Mouse (Mus musculus) limb, embryonic 14.5 days (tissue): Measurements from ENCODE around the gene Gm20503. TPM values are rescaled to one million over a fixed set of nuclear protein-coding genes. Genes with fewer than 3 reads are reported as not detected.

Source experiments
- ATAC-seq: fragments of 200-750 bp; cut with Nextera tagmentation; 2 replicates; pipeline ENCODE4 v1.8.0; 2017; ENCODE audit warnings: low read depth, moderate number of reproducible peaks, moderate TSS enrichment; ENCODE audit not compliant: low FRiP score
- DNase-seq: peaks from one replicate; pipeline ENCODE4 v3.0.0-alpha.2; 2015; ENCODE audit warnings: low spot score
- H3K27ac ChIP-seq: fragments of 300-500 bp; sonication (generic); replicated peaks from 2 replicates; pipeline ENCODE4 v1.5.1; 2014; ENCODE audit warnings: low read depth, mild to moderate bottlenecking, low read length, moderate library complexity, mixed read lengths
- H3K27me3 ChIP-seq: fragments of 300-500 bp; sonication (generic); 2 replicates; pipeline ENCODE4 v1.6.1; 2014; ENCODE audit warnings: low read length, mixed read lengths; ENCODE audit not compliant: control insufficient read depth, insufficient read depth
- H3K36me3 ChIP-seq: fragments of 300-500 bp; sonication (generic); 2 replicates; pipeline ENCODE4 v1.6.1; 2014; ENCODE audit warnings: mild to moderate bottlenecking, low read length, moderate library complexity, mixed read lengths; ENCODE audit not compliant: control insufficient read depth, insufficient read depth
- H3K4me1 ChIP-seq: fragments of 300-500 bp; sonication (generic); 2 replicates; pipeline ENCODE4 v1.6.1; 2014; ENCODE audit warnings: antibody characterized with exemption, low read length, mixed read lengths; ENCODE audit not compliant: control insufficient read depth, insufficient read depth
- H3K4me2 ChIP-seq: fragments of 300-500 bp; sonication (generic); replicated peaks from 2 replicates; pipeline ENCODE4 v1.6.1; 2014; ENCODE audit warnings: low read depth, mild to moderate bottlenecking, low read length, moderate library complexity; ENCODE audit not compliant: severe bottlenecking
- H3K4me3 ChIP-seq: fragments of 300-500 bp; sonication (generic); replicated peaks from 2 replicates; pipeline ENCODE4 v1.5.1; 2014; ENCODE audit warnings: low read length
- H3K9ac ChIP-seq: fragments of 300-500 bp; sonication (generic); 2 replicates; pipeline ENCODE4 v1.6.1; 2014; ENCODE audit warnings: mild to moderate bottlenecking, low read depth, low read length, moderate library complexity; ENCODE audit not compliant: severe bottlenecking
- H3K9me3 ChIP-seq: fragments of 300-500 bp; sonication (generic); 2 replicates; pipeline ENCODE4 v1.6.1; 2016; ENCODE audit warnings: low read length; ENCODE audit not compliant: control insufficient read depth
- POLR2A ChIP-seq: fragments of 200-500 bp; IDR thresholded peaks from 2 replicates; pipeline ENCODE4 v1.8.0; 2012; ENCODE audit warnings: inconsistent platforms, mild to moderate bottlenecking, moderate library complexity, borderline replicate concordance; ENCODE audit not compliant: insufficient read depth, insufficient read length; ENCODE audit errors: extremely low read depth
- WGBS: fragments of 180-500 bp; shearing (Covaris S2); extraction: QIAGEN DNeasy Blood & Tissue Kit; methylation state at CpG from one replicate; pipeline ENCODE4 v1.1.7; 2014; 5-methylcytosine and 5-hydroxymethylcytosine counted together
- polyA plus RNA-seq, 2 experiments: library from polyadenylated mRNA; depleted of rRNA in 1 of 2; stranded (reverse) in 1 of 2; unstranded in 1 of 2; fragments of >200 nt; fragmentation: Nextera tagmentation in 1 of 2; extraction: Ambion mirVana in 1 of 2; gene quantifications; 2 replicates each; pipeline versions ENCODE4 v1.2.1 to v1.2.3; 2012 to 2014

Gene Gm20503
- polyA plus RNA-seq, 2 experiments: 0.14 to 19.0 TPM

DNA sequence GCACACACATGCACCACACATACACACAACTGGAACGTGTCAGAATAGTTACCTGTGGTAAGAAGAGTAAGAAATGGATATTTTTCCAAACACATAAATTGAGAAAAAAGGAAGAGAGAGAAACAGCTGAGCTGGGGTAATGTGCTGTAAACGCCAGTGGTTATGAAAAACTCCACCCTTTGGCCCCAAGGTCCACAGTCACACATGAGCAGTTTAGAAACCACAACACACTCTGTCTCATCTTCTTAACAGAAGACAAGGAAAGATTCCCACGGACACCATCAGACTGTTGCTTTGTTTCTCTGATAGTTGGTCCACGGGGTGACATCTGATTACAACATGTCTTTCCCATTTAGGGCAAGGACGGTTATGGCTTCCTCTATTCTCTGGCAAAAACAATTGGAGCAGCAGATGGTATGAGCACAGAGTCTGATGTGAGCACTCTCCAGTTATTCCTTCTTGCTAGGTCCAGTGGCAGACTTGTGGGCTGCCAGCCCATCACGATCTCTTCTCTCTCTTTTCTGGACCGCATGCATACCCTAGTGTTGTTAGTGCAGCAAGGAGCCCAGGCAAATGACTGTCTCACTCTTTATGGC lies 13.6 kb upstream of the Gm20503 start:
- no peak for DNase-seq
- Histone ChIP-seq H3K4me2 (no peak overlapping the region), H3K27ac (no peak overlapping the region), H3K4me3 (no peak overlapping the region), H3K27me3 (no peaks in the 10 kb centered on the region), H3K36me3 (no peaks in the 10 kb centered on the region), H3K9me3 (no peaks in the 10 kb centered on the region), H3K4me1 (peaks cover 3% of the 10 kb centered on the region; the same call in 1 of the 2 replicates), H3K9ac (no peak overlapping the region)
- WGBS: 82% methylated on average over 7 of the region's 7 CpGs
- ATAC-seq: no peak
- no peak for TF ChIP-seq POLR2A

DNA sequence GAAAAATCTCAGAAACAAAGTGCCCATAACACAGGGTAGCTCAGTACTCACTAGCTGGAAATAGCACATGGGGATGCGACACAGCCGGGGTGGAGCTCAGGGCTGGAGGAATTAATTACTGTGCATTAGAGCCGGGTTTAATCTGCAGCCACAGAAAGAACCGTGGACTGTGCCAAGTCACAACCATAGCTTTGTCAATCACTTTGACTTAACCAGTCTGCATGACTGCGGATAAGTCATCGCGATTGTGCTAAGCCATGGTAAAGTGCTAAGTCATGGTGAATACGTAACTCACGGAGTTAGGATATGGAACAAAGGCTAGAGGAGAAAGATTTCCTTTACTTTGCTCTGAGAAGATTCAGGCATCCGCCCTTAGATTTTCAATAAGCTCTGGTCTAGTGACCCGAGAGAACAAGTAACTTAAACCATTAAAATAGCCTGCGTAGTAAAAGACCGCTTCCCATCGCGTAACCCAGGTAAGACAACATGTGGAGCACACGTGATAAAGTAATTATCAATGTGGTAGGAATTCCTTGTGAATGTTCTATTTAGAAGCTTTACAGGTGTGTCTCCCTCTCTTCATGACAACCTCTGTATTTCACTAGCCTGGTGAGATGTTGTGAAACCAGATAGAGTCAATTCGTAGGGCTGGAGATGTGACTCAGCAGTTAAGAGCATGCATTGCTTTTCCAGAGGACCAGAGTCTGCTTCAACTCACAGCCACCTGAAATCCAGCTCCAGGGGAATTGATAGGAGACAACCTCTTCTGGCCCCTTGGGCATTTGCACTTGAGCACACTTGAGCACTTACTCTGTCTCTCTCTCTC lies 12.2 kb upstream of the Gm20503 start:
- 79% methylated on average over 17 of the region's 17 CpGs for WGBS
- DNase-seq: no peak
- Histone ChIP-seq H3K27me3 (no peaks in the 10 kb centered on the region), H3K27ac (no peak overlapping the region), H3K9me3 (no peaks in the 10 kb centered on the region), H3K4me3 (no peak overlapping the region), H3K9ac (no peak overlapping the region), H3K4me2 (no peak overlapping the region), H3K4me1 (no peaks in the 10 kb centered on the region; the same call in 1 of the 2 replicates), H3K36me3 (no peaks in the 10 kb centered on the region)
- ATAC-seq: 0 out of 2 replicates have a peak, but pooled peaks have one; percentile 10
- no peak for TF ChIP-seq POLR2A

DNA sequence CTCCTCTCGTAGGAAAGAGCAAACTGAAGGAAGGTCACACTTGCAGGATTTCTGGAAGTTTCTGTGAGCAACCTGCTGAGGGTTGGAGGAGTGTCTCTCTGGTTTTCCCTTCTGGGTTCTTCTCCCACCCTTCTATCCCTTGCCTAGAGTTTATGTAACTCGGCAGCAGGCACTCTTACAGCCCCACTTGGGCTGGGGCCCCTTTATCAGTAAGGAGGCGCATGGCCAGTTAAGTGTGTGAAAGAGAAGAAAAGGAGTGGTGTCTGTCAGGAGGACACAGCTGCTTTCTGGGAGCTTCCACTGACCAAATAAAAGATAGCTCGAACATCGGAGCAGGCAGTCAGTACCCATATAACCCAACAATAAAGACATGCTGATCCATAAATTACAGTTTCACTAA lies 10.8 kb upstream of the Gm20503 start:
- Histone ChIP-seq H3K9ac (no peak overlapping the region), H3K36me3 (no peaks in the 10 kb centered on the region), H3K4me3 (no peak overlapping the region), H3K27ac (no peak overlapping the region), H3K4me2 (no peak overlapping the region), H3K9me3 (no peaks in the 10 kb centered on the region), H3K4me1 (no peaks in the 10 kb centered on the region; the same call in 1 of the 2 replicates), H3K27me3 (no peaks in the 10 kb centered on the region)
- ATAC-seq (no peak), DNase-seq (no peak)
- WGBS: 76% methylated on average over 5 of the region's 5 CpGs
- no peak for TF ChIP-seq POLR2A

DNA sequence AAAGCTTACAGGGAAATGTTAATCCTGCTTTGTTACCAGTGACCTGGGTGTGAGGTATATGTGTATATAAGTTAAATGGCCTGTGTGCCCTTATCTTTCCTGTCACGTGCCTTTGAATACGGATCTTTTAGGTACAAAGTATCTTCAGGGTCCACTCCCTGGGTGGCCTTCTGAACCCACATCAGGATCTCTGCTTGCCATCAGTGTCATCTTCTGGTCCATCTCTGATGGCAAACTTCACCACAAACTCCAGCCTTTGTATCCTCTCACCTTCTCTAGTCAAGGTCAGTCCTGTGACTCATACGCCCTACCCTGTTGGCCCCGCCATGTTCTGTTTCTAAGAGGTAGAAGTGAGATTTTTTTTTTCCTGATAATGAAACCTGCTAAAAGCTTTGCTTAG lies 8.2 kb upstream of the Gm20503 start, which contains the start of gene Dnajc25:
Gene Dnajc25 (plus strand): TSS at position 301 of the 400 bp plus-strand sequence.
- TF ChIP-seq POLR2A: no peak
- H3K27me3 ChIP-seq: no peaks in the 10 kb centered on the region
- 86% methylated on average over 4 of the region's 4 CpGs for WGBS
- H3K36me3 ChIP-seq: no peaks in the 10 kb centered on the region
- no peak for DNase-seq
- ATAC-seq: no peak
- H3K4me1 ChIP-seq: no peaks in the 10 kb centered on the region
- no peak within 1 kb of the TSS for H3K27ac ChIP-seq
- no peaks in the 10 kb centered on the region for H3K9me3 ChIP-seq
- no peak within 1 kb of the TSS for H3K9ac ChIP-seq
- no peak within 1 kb of the TSS for H3K4me3 ChIP-seq
- no peak within 1 kb of the TSS for H3K4me2 ChIP-seq

DNA sequence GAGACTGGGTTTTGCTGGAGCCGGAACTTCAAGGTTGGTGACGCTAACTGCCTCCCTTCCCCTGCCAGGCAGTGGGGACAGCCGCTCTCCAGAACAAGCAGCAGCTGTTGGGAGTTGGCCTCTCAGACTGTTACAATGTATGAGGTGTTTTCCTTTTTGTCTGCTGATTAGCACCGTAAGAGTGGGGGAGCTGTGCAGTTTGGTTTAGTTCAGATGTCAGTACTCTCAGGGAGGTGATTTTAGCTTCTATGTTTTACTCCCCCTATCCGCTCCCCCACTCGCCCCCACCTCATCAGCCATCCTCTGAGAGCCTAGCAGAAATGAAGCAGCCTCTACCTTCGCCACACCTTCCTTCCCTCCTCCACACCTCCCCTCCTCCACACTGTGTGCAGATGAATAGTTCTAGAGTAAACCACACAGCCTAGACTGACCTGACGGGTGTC lies 7.7 kb upstream of the Gm20503 start:
- ATAC-seq: no peak

More for the DNA sequence above, 7.7 kb upstream of the Gm20503 start:
- no peak for TF ChIP-seq POLR2A
- H3K9me3 ChIP-seq: no peaks in the 10 kb centered on the region
- no peak overlapping the region for H3K4me2 ChIP-seq
- H3K9ac ChIP-seq: no peak overlapping the region
- H3K36me3 ChIP-seq: no peaks in the 10 kb centered on the region
- H3K4me3 ChIP-seq: no peak overlapping the region
- WGBS: 69% methylated on average over 8 of the region's 8 CpGs
- no peak for DNase-seq
- H3K27me3 ChIP-seq: no peaks in the 10 kb centered on the region
- no peak overlapping the region for H3K27ac ChIP-seq
- no peaks in the 10 kb centered on the region for H3K4me1 ChIP-seq
